Mouse (Mus musculus): Measurements from ENCODE around the gene Pitpnm2. TPM values are rescaled to one million over a fixed set of nuclear protein-coding genes. Genes with fewer than 3 reads are reported as not detected.
A peak's percentile ranks its signal among the peaks of the same experiment; 100 is the strongest.

Gene Pitpnm2
- polyA plus RNA-seq, 1 experiment, result 54.9 TPM

DNA sequence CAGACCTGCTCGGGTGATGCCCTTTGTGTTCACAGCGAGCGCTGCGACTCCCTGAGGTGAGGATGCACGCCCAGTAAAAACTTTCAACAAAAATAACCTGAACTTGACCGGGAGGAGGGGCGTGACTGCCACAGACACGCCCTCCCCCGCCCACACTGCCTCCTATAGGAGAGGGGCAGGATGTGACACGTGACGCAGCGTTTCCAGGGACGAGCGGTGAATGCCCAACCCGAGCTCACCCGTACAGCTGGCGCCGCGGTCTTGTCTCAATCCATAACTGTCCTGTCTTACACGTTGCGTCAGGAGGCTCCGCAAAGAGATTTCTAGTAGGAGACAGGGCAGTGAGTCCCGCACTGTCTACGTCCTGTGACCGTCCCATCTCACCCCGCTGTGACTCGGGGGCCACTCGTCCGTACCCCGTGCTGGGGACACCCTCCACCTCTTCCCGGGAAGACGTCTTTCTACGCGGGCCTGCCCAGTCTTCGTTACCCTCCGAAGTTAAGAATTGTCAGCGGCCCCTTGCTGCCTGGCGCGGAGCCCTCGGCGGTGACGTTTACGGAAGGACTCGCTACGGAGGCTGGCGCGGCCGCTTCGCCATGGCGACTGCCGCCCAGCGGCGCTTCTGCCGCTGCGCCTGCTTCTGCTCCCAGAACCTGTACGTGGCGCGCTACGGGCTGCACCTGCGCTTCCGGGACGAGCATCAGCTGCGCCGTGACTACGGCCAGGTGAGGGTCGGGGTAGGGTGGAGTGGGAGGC lies 137.6 kb downstream of the Pitpnm2 start, which contains the start of gene Ogfod2:
Ogfod2 (plus strand) TSS at position 556 of the 756 bp plus-strand sequence.
- TF ChIP-seq POLR2A (IDR thresholded peaks at IDR 0.05; ENCODE audit: control insufficient read depth, low read depth, low read length) (peak; percentile 38), CTCF (IDR thresholded peaks at IDR 0.05; ENCODE audit: control insufficient read depth, insufficient read depth, insufficient replicate concordance, low read depth, low read length) (peak; percentile 27; the same call in 1 of the 2 replicates)
- Histone ChIP-seq H3K4me1 (ENCODE audit: control insufficient read depth, insufficient read depth, low read length) (peaks cover 19% of the 10 kb centered on the region), H3K27ac (ENCODE audit: control insufficient read depth, insufficient read depth, low read depth, low read length) (peak within 1 kb of the TSS; percentile 98), H3K36me3 (ENCODE audit: control insufficient read depth, insufficient read depth, low read length) (no peaks in the 10 kb centered on the region), H3K4me3 (ENCODE audit: control insufficient read depth, low read depth, low read length) (peak within 1 kb of the TSS; percentile 97), H3K27me3 (ENCODE audit: control insufficient read depth, insufficient read depth, low read length) (no peaks in the 10 kb centered on the region)

DNA sequence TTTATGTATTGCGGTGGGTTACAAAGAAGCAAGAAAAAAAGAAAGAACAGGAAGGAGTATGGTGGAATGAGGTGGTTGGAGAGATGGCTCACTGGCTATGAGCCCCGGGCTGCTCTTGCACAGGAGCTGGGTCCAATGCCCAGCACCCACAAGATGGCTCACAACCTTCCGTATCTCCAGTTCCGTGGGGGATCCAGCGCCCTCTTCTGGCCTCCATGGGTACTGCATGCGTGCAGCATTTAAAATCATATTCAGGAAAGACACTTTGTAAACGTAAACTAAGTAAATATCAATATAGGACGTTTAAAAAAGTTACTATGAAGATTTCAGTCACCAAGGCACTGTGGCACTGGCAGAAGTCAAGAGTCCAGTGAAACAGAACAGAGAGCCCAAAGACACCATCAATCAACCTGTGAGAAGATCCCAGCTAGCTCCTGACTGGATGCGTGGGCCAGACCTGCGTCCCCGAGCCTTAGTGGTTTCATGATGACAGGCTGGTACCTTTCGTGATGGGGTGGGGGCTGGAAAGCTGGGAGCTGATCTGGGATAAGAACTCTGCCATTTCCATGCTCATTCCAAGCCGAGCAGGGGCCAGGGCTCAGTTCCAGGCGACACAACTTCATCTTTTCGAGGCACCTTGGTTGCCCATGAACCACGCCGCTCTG lies 138.4 kb downstream of the Pitpnm2 start:
- Histone ChIP-seq H3K4me3 (ENCODE audit: control insufficient read depth, low read depth, low read length) (peak overlapping the region; percentile 97), H3K27me3 (ENCODE audit: control insufficient read depth, insufficient read depth, low read length) (no peaks in the 10 kb centered on the region), H3K36me3 (ENCODE audit: control insufficient read depth, insufficient read depth, low read length) (no peaks in the 10 kb centered on the region), H3K27ac (ENCODE audit: control insufficient read depth, insufficient read depth, low read depth, low read length) (peak overlapping the region; percentile 98), H3K4me1 (ENCODE audit: control insufficient read depth, insufficient read depth, low read length) (peaks cover 13% of the 10 kb centered on the region)
- TF ChIP-seq POLR2A (IDR thresholded peaks at IDR 0.05; ENCODE audit: control insufficient read depth, low read depth, low read length) (no peak), CTCF (IDR thresholded peaks at IDR 0.05; ENCODE audit: control insufficient read depth, insufficient read depth, insufficient replicate concordance, low read depth, low read length) (peak; percentile 93; the same call in 1 of the 2 replicates)

DNA sequence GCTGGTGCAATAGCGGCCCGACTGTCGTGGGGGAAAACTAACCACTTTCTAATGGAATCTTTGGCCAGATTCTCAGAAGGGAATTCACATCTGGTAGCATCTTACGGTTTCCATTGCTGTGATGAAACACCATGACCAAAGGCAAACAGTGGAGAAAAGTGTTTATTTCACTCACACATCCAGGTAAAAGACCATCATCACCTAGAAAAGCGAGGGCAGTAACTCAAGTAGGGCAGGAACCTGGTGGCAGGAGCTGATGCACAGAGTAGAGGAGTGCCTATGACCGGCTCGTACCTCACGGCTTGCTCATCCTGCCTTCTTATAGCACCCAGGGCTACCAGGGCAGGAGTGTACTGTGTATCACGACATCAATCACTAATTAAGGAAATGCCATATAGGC lies 146.0 kb downstream of the Pitpnm2 start:
- no peak overlapping the region for H3K27ac ChIP-seq (ENCODE audit: control insufficient read depth, insufficient read depth, low read depth, low read length)
- no peaks in the 10 kb centered on the region for H3K27me3 ChIP-seq (ENCODE audit: control insufficient read depth, insufficient read depth, low read length)
- H3K4me3 ChIP-seq (ENCODE audit: control insufficient read depth, low read depth, low read length), result no peak overlapping the region
- no peaks in the 10 kb centered on the region for H3K4me1 ChIP-seq (ENCODE audit: control insufficient read depth, insufficient read depth, low read length)
- no peaks in the 10 kb centered on the region for H3K36me3 ChIP-seq (ENCODE audit: control insufficient read depth, insufficient read depth, low read length)
- no peak for TF ChIP-seq CTCF (IDR thresholded peaks at IDR 0.05; ENCODE audit: control insufficient read depth, insufficient read depth, insufficient replicate concordance, low read depth, low read length)
- no peak for TF ChIP-seq POLR2A (IDR thresholded peaks at IDR 0.05; ENCODE audit: control insufficient read depth, low read depth, low read length)

DNA sequence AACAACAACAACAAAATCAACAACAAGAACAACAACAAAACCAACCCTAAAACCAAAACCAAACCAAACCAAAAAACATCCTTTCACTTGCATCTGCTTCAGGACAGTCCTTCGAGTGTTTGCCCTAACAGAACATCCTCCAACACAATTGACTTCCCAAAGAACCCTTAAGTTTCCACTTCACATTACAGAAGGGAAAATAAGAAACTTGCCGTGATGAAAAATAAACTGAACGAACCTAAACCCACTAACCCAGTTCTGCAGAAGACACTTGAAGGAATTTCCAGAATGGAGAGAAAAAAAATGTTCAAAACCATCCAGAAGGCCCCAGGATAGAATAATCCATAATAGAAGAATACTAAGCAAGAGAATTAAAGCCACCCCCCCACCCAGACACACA lies 146.5 kb downstream of the Pitpnm2 start:
- H3K4me3 ChIP-seq (ENCODE audit: control insufficient read depth, low read depth, low read length), result no peak overlapping the region
- no peaks in the 10 kb centered on the region for H3K4me1 ChIP-seq (ENCODE audit: control insufficient read depth, insufficient read depth, low read length)
- H3K27ac ChIP-seq (ENCODE audit: control insufficient read depth, insufficient read depth, low read depth, low read length), result no peak overlapping the region
- H3K27me3 ChIP-seq (ENCODE audit: control insufficient read depth, insufficient read depth, low read length), result no peaks in the 10 kb centered on the region
- no peaks in the 10 kb centered on the region for H3K36me3 ChIP-seq (ENCODE audit: control insufficient read depth, insufficient read depth, low read length)
- TF ChIP-seq CTCF (IDR thresholded peaks at IDR 0.05; ENCODE audit: control insufficient read depth, insufficient read depth, insufficient replicate concordance, low read depth, low read length) (no peak), POLR2A (IDR thresholded peaks at IDR 0.05; ENCODE audit: control insufficient read depth, low read depth, low read length) (no peak)

DNA sequence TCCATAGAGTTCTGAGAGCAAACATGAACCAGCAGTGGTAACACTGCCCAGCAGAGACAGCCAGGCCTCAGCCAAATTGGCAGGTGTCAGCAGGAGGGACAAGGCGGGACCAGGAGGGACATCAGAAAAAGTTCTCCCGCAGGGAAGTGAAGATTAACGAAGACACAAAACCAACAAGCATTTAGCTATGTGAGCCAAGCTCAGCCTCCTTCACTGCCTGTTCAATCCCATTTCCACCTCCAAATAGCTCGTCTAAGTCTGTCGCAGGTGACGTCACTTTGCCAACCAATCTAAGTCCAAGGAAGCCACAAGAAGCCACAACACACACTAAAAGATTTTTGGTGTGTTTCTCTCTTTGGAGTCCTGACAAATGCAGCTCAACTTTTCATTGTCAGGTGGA lies 147.2 kb downstream of the Pitpnm2 start:
- no peak for TF ChIP-seq POLR2A (IDR thresholded peaks at IDR 0.05; ENCODE audit: control insufficient read depth, low read depth, low read length)
- TF ChIP-seq CTCF (IDR thresholded peaks at IDR 0.05; ENCODE audit: control insufficient read depth, insufficient read depth, insufficient replicate concordance, low read depth, low read length), result no peak
- Histone ChIP-seq H3K4me1 (ENCODE audit: control insufficient read depth, insufficient read depth, low read length) (no peaks in the 10 kb centered on the region), H3K36me3 (ENCODE audit: control insufficient read depth, insufficient read depth, low read length) (no peaks in the 10 kb centered on the region), H3K27ac (ENCODE audit: control insufficient read depth, insufficient read depth, low read depth, low read length) (no peak overlapping the region), H3K27me3 (ENCODE audit: control insufficient read depth, insufficient read depth, low read length) (no peaks in the 10 kb centered on the region), H3K4me3 (ENCODE audit: control insufficient read depth, low read depth, low read length) (no peak overlapping the region)

DNA sequence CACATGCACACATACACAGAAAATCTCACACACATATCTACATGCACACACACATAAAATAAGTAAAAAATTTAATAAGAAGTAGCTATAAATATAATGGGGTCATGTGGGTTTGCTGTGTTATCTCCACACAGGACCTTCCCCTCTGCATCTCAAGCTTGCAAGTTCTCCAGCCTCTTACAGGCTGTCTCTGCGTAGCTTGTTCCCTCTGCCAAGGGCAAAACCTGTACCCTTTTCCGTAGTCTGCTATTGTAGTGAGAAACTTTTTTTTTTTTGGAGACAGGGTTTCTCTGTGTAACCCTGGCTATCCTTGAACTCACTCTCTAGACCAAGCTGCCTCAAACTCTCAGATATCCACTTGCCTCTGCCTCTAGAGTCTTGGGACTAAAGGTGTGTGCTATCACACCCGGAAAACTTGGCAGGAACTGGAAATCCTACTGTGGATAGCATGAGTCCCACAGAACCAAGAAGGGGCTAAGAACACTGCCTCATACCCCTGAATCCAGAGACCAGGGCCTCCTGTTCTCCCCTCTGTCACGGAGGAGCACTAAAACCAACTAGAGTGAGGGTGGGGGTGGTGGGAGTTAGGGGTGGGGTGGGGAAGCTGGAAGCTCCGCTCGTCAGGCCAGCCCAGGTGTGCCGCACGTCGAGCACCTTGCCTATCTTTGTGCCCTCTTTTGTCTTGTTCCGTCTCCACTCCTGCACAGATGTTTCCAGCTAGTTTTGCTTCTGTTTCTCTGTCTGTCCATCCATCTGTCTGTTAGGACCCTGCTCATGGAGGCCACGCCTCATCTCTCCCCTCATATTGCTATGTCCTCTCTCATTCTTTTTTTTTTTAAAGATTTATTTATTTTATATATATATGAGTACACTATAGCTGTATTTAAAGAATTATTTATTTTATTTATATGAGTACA lies 149.2 kb downstream of the Pitpnm2 start:
- H3K4me1 ChIP-seq (ENCODE audit: control insufficient read depth, insufficient read depth, low read length), result peaks cover 8% of the 10 kb centered on the region
- TF ChIP-seq CTCF (IDR thresholded peaks at IDR 0.05; ENCODE audit: control insufficient read depth, insufficient read depth, insufficient replicate concordance, low read depth, low read length) (no peak), POLR2A (IDR thresholded peaks at IDR 0.05; ENCODE audit: control insufficient read depth, low read depth, low read length) (no peak)
- H3K27ac ChIP-seq (ENCODE audit: control insufficient read depth, insufficient read depth, low read depth, low read length), result no peak overlapping the region
- H3K4me3 ChIP-seq (ENCODE audit: control insufficient read depth, low read depth, low read length), result no peak overlapping the region
- H3K36me3 ChIP-seq (ENCODE audit: control insufficient read depth, insufficient read depth, low read length), result no peaks in the 10 kb centered on the region
- H3K27me3 ChIP-seq (ENCODE audit: control insufficient read depth, insufficient read depth, low read length), result no peaks in the 10 kb centered on the region
